Mouse (Mus musculus): Measurements from ENCODE around the gene Sox13. TPM values are rescaled to one million over a fixed set of nuclear protein-coding genes. Genes with fewer than 3 reads are reported as not detected.

Sox13 gene
- total RNA-seq (2014; rRNA removed) (16.5 and 17.3 TPM in 2 replicates), polyA plus RNA-seq (2015; fragmentation: Nextera tagmentation; extraction: Ambion mirVana) (3.3 and 4.7 TPM in 2 replicates)

DNA sequence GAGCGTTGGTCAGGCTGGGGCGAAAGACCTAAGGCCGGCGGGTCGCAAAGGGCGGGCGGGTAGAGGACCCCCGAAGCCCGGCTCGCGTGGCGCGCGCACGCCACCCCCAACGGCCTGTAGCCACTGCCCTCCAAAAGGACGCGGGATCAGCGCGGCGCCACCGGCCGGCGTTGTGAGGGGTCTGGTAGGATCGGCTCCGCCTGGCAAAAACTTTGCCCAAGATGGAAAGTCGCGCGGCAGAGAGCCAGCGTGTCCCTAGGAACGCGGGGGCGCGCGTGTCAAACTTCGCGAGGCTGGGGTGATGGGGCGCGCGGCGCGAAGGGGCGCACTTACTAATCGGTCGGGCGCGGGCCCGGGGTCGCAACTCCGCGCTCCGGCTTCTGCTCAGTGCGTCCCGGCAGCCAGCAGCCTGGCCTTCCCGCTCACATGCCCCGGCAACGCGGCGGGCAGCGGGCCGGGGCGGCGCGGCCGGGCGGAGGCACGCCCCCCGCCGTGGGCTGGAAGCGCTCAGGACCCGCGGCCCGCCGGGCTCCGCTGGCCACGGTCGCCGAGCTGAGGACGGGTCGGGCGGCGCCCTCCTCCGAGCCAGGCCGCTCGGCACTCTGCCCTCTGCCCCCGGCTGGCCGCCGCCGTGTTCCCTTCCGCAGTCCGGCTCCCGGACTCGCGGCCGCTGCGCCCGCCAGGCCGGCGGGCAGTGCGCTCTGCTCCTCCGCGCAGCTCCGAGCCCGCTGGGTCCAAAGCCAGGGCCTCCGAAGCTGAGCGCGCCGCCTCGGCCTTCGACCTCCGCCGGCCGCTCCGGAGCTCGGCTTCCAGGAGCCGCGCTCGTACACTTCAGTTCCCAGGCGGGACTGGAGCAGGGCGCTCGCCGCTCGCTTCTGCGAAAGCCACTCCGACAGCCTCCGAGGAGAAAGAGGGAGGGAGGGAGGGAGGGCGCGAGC is at the start of gene Sox13:
Gene Sox13 (minus strand): TSS at position 835 of the 938 bp plus-strand sequence.
- peak within 1 kb of the TSS; percentile 75 for H3K4me3 ChIP-seq (ENCODE audit: low read depth, low read length)
- peak within 1 kb of the TSS; percentile 100 for H3K4me2 ChIP-seq (ENCODE audit: low read depth, low read length, poor library complexity, severe bottlenecking)
- ATAC-seq (ENCODE audit: low FRiP score) (peak; percentile 71), DNase-seq (ENCODE audit: low spot score) (peak; percentile 76)
- peak within 1 kb of the TSS; percentile 61 for H3K9ac ChIP-seq (replicated peaks; ENCODE audit: low read length, poor library complexity, severe bottlenecking)
- no peaks in the 10 kb centered on the region; the same call in 1 of the 2 replicates for H3K4me1 ChIP-seq (ENCODE audit: insufficient read depth, low read length)
- no peaks in the 10 kb centered on the region for H3K36me3 ChIP-seq (ENCODE audit: insufficient read depth, low read length)
- H3K27ac ChIP-seq (ENCODE audit: low read depth, low read length) = peak within 1 kb of the TSS; percentile 74
- no peaks in the 10 kb centered on the region for H3K9me3 ChIP-seq (ENCODE audit: low read length)
- H3K27me3 ChIP-seq (ENCODE audit: insufficient read depth, low read length) = no peaks in the 10 kb centered on the region
- WGBS = under 1% methylated on average over 97 of the region's 128 CpGs
- no peak for TF ChIP-seq CTCF (IDR thresholded peaks at IDR 0.05)

DNA sequence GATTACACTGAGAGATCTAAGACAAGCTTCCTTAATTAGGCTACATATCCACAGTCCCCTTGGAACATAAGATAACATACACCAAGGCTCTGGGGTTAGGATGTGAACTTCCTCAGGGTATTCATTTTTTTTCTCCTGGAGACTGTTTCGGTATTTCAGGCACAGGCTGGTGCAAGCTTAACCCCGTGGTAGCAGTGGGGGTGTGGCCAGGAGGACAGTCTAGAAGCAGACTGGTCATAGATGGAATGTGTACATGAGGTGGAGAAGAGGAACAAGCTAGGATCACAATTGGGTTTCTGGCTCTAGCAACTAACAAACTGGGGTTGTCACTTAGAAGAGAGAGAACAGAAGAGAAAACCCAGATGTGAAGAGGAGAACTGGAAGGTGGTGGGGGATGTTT is 47.4 kb upstream of the Sox13 start:
- ATAC-seq (ENCODE audit: low FRiP score) (no peak), DNase-seq (ENCODE audit: low spot score) (no peak)
- H3K9ac ChIP-seq (replicated peaks; ENCODE audit: low read length, poor library complexity, severe bottlenecking) = no peak overlapping the region
- no peaks in the 10 kb centered on the region for H3K36me3 ChIP-seq (ENCODE audit: insufficient read depth, low read length)
- no peak for TF ChIP-seq CTCF (IDR thresholded peaks at IDR 0.05)
- H3K4me3 ChIP-seq (ENCODE audit: low read depth, low read length) = no peak overlapping the region
- no peaks in the 10 kb centered on the region for H3K4me1 ChIP-seq (ENCODE audit: insufficient read depth, low read length)
- no peaks in the 10 kb centered on the region for H3K9me3 ChIP-seq (ENCODE audit: low read length)
- H3K4me2 ChIP-seq (ENCODE audit: low read depth, low read length, poor library complexity, severe bottlenecking) = no peak overlapping the region
- H3K27ac ChIP-seq (ENCODE audit: low read depth, low read length) = no peak overlapping the region
- no peaks in the 10 kb centered on the region for H3K27me3 ChIP-seq (ENCODE audit: insufficient read depth, low read length)
- WGBS = 31% methylated on average over 2 of the region's 2 CpGs

GRCm38 (mm10) chr1:133471086-133471485 is 46.9 kb upstream of the Sox13 start:
- H3K9ac ChIP-seq (replicated peaks; ENCODE audit: low read length, poor library complexity, severe bottlenecking) = no peak overlapping the region
- no peaks in the 10 kb centered on the region for H3K9me3 ChIP-seq (ENCODE audit: low read length)
- no peak overlapping the region for H3K4me3 ChIP-seq (ENCODE audit: low read depth, low read length)
- no peak for DNase-seq (ENCODE audit: low spot score)
- H3K36me3 ChIP-seq (ENCODE audit: insufficient read depth, low read length) = no peaks in the 10 kb centered on the region
- H3K27me3 ChIP-seq (ENCODE audit: insufficient read depth, low read length) = no peaks in the 10 kb centered on the region
- no peak for ATAC-seq (ENCODE audit: low FRiP score)
- no peak for TF ChIP-seq CTCF (IDR thresholded peaks at IDR 0.05)
- WGBS = 75% methylated on average over 7 of the region's 7 CpGs
- H3K27ac ChIP-seq (ENCODE audit: low read depth, low read length) = no peak overlapping the region
- H3K4me1 ChIP-seq (ENCODE audit: insufficient read depth, low read length) = no peaks in the 10 kb centered on the region
- no peak overlapping the region for H3K4me2 ChIP-seq (ENCODE audit: low read depth, low read length, poor library complexity, severe bottlenecking)

DNA sequence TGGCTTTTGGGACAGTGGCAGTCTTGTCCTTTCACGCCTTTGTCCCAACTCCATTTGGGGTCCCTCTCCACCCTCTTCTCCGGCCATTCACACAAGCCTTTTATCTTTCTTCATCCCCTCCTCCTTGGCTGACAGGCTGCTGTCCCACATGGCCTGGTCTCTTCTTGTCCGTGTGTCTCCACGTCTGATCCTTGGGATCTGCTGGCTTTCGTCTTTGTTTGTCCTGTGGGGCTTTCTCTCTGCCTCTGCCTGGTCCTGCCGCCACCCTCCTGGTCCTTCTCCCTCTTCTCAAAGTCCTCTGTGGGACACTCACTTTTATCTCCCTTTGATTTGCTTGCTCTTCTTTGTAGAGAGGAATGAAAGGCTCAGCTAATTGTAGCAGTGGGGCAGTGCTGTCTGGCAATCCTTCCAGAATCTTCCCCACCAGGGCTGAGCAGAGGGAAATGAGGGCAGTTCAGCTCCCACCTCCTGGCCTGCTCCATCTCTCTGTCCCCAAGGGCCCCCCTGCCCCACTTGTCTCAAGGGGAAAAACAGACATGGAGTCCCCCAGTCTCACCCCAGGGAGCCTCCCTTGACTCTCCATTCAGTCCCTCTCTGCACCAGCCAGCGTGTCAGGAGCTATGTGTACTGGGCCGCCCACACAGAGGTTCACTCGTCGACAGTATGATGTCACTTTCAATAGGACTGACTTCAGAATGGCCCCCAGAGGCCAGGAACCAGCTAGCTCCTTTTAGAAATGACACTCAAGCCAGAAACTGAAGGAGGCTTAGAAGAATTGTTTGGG is 46.3 kb upstream of the Sox13 start:
- no peak for ATAC-seq (ENCODE audit: low FRiP score)
- no peaks in the 10 kb centered on the region for H3K9me3 ChIP-seq (ENCODE audit: low read length)
- WGBS = 30% methylated on average over 10 of the region's 10 CpGs
- no peak overlapping the region for H3K4me3 ChIP-seq (ENCODE audit: low read depth, low read length)
- no peak overlapping the region for H3K27ac ChIP-seq (ENCODE audit: low read depth, low read length)
- DNase-seq (ENCODE audit: low spot score) = no peak
- no peak for TF ChIP-seq CTCF (IDR thresholded peaks at IDR 0.05)
- no peaks in the 10 kb centered on the region for H3K27me3 ChIP-seq (ENCODE audit: insufficient read depth, low read length)
- no peak overlapping the region for H3K9ac ChIP-seq (replicated peaks; ENCODE audit: low read length, poor library complexity, severe bottlenecking)
- no peaks in the 10 kb centered on the region for H3K36me3 ChIP-seq (ENCODE audit: insufficient read depth, low read length)
- H3K4me1 ChIP-seq (ENCODE audit: insufficient read depth, low read length) = no peaks in the 10 kb centered on the region
- no peak overlapping the region for H3K4me2 ChIP-seq (ENCODE audit: low read depth, low read length, poor library complexity, severe bottlenecking)

DNA sequence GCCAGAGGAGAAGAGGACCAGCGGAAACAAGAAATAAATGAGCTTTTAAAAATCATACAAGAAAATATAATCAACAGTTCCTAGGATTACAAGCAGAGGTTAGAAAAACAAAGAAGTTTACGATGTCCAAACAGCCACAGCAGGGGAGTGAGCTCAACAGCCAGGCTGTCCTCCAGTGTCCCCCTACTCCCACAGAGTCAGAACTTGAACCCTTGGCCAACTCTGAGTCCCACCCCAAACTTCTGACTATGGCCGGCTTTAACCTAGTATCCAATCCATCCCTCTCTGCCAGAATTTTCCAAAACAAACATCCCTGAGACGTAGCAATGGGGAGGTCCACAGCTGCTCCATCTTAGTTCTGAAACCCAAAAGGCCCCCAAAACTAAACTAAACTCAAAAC is 45.0 kb upstream of the Sox13 start:
- Histone ChIP-seq H3K4me3 (ENCODE audit: low read depth, low read length) (no peak overlapping the region), H3K4me1 (ENCODE audit: insufficient read depth, low read length) (no peaks in the 10 kb centered on the region), H3K9me3 (ENCODE audit: low read length) (no peaks in the 10 kb centered on the region), H3K4me2 (ENCODE audit: low read depth, low read length, poor library complexity, severe bottlenecking) (no peak overlapping the region), H3K9ac (replicated peaks; ENCODE audit: low read length, poor library complexity, severe bottlenecking) (no peak overlapping the region), H3K36me3 (ENCODE audit: insufficient read depth, low read length) (no peaks in the 10 kb centered on the region), H3K27me3 (ENCODE audit: insufficient read depth, low read length) (no peaks in the 10 kb centered on the region), H3K27ac (ENCODE audit: low read depth, low read length) (no peak overlapping the region)
- TF ChIP-seq CTCF (IDR thresholded peaks at IDR 0.05) = no peak
- DNase-seq (ENCODE audit: low spot score) (no peak), ATAC-seq (ENCODE audit: low FRiP score) (no peak)
- 73% methylated on average over 4 of the region's 4 CpGs for WGBS

Data from midbrain, postnatal 0 days (tissue).